Mouse (Mus musculus) forebrain, embryonic 15.5 days (tissue): ENCODE data around the gene Fam196b. TPM values are rescaled to one million over a fixed set of nuclear protein-coding genes. Genes with fewer than 3 reads are reported as not detected.

Experiments used
- ATAC-seq: fragments of 200-750 bp; cut with Nextera tagmentation; replicated peaks from 2 replicates; pipeline ENCODE4 v1.8.0; 2017; ENCODE audit warnings: mild to moderate bottlenecking, moderate TSS enrichment, moderate library complexity
- H3K27ac ChIP-seq: fragments of 300-500 bp; sonication (generic); replicated peaks from 2 replicates; pipeline ENCODE4 v1.5.1; 2015; ENCODE audit warnings: mild to moderate bottlenecking, inconsistent platforms
- H3K27me3 ChIP-seq: fragments of 300-500 bp; sonication (generic); 2 replicates; pipeline ENCODE4 v1.6.1; 2015; ENCODE audit warnings: inconsistent platforms
- H3K36me3 ChIP-seq: fragments of 300-500 bp; sonication (generic); 2 replicates; pipeline ENCODE4 v1.6.1; 2015; ENCODE audit warnings: mild to moderate bottlenecking, inconsistent platforms
- H3K4me1 ChIP-seq: fragments of 300-500 bp; sonication (generic); 2 replicates; pipeline ENCODE4 v1.6.1; 2015; ENCODE audit warnings: inconsistent platforms
- H3K4me2 ChIP-seq: fragments of 300-500 bp; sonication (generic); replicated peaks from 2 replicates; pipeline ENCODE4 v1.6.1; 2015; ENCODE audit warnings: mild to moderate bottlenecking, inconsistent platforms
- H3K4me3 ChIP-seq: fragments of 300-500 bp; sonication (generic); 2 replicates; pipeline ENCODE4 v1.5.1; 2015; ENCODE audit warnings: mild to moderate bottlenecking, inconsistent platforms
- H3K9ac ChIP-seq: fragments of 300-500 bp; sonication (generic); replicated peaks from 2 replicates; pipeline ENCODE4 v1.6.1; 2015; ENCODE audit warnings: mild to moderate bottlenecking, inconsistent platforms
- H3K9me3 ChIP-seq: fragments of 300-500 bp; sonication (generic); 2 replicates; pipeline ENCODE4 v1.6.1; 2016; ENCODE audit warnings: inconsistent platforms
- WGBS: fragments of 180-500 bp; shearing (Covaris S2); methylation state at CpG from one replicate; pipeline ENCODE4 v1.1.7; 2015; ENCODE audit warnings: mixed read lengths; 5-methylcytosine and 5-hydroxymethylcytosine counted together
- polyA plus RNA-seq: library from polyadenylated mRNA; unstranded; fragments of >200 nt; fragmentation: Nextera tagmentation; extraction: Ambion mirVana; gene quantifications from 2 replicates; pipeline ENCODE4 v1.2.1, GENCODE M21; 2015

The Fam196b gene
- polyA plus RNA-seq, 1 experiment from 2014 or later = 1.9 TPM

DNA sequence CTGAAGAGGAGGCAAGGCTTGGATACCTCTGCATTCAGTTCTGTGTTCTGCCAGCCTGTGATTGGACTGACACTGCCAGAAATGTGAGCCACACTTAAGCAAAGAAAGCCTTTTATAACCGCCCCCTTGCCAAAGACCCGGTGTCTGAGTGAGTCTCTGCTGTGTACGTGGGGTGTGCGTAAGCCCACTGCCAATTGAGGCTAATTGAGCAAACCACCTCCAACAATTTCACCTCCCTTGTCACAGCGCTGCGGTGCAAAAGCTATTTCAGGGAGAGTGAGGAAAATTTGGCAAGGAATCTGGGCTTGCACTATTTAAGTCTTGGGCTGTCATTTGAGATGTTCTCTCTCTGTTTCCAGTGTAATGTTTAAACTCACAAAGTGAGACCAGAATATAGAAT, 106.4 kb downstream of the Fam196b start:
- Histone ChIP-seq H3K4me3 (no peak overlapping the region), H3K27ac (no peak overlapping the region), H3K4me1 (peaks cover 14% of the 10 kb centered on the region), H3K27me3 (no peaks in the 10 kb centered on the region), H3K9me3 (no peaks in the 10 kb centered on the region), H3K4me2 (no peak overlapping the region), H3K36me3 (no peaks in the 10 kb centered on the region), H3K9ac (no peak overlapping the region)
- 0 out of 2 replicates have a peak, but pooled peaks have one; percentile 44 for ATAC-seq
- WGBS = 29% methylated on average over 6 of the region's 6 CpGs

- H3K9ac ChIP-seq = no peak overlapping the region
Observed at GRCm38 (mm10) chr11:34424546-34424945, 109.9 kb downstream of the Fam196b start.

DNA sequence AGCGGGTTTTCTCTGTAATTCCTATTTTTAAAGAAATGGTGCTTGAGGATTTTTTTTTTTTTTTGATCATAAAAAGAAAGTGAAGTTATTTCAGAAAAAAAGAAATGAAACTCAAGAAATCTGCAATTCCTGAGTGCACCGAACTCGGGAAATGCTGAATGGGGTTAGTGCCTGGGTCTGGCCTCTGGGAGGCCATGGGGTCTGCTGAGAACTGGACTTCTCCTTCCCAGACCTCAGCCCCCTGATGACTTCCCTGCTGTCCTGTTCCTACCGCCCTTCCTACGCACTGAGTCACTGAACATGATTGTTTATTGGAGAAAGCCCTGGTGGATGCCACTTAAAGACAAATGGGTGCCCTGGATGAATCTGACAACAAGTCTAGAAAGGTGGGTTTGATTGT, 112.6 kb downstream of the Fam196b start:
- Histone ChIP-seq H3K4me3 (no peak overlapping the region), H3K27ac (no peak overlapping the region), H3K9me3 (no peaks in the 10 kb centered on the region), H3K9ac (no peak overlapping the region), H3K36me3 (no peaks in the 10 kb centered on the region), H3K27me3 (no peaks in the 10 kb centered on the region), H3K4me1 (no peaks in the 10 kb centered on the region), H3K4me2 (no peak overlapping the region)
- 89% methylated on average over 5 of the region's 5 CpGs for WGBS
- no peak for ATAC-seq

More at GRCm38 (mm10) chr11:34424546-34424945, 109.9 kb downstream of the Fam196b start:
- no peaks in the 10 kb centered on the region for H3K36me3 ChIP-seq
- H3K27ac ChIP-seq = no peak overlapping the region
- no peaks in the 10 kb centered on the region for H3K27me3 ChIP-seq
- peaks cover 7% of the 10 kb centered on the region; the same call in 1 of the 2 replicates for H3K4me1 ChIP-seq
- no peak overlapping the region for H3K4me3 ChIP-seq
- no peak overlapping the region for H3K4me2 ChIP-seq
- 75% methylated on average over 1 of the region's 1 CpGs for WGBS
- no peaks in the 10 kb centered on the region for H3K9me3 ChIP-seq
- no peak for ATAC-seq

DNA sequence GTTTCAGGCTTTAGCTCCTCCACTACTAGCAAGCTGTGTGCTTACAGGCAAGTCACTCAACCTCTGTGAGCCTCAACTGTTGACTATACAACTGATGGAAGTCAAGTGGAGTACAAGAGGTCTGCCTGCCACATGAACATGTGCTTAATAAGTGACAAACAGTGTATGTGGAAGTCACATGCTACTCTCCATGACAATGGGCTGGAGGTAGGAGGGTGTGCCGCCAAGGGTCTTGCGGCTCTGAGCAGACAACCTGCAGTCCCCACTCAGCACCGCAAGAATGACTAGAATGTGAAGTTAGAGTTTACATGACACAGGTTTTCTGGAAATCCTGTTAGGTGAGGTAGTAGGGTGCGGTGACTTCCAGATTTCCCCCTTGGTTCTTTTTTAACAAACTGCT, 116.3 kb downstream of the Fam196b start:
- Histone ChIP-seq H3K4me2 (no peak overlapping the region), H3K4me1 (no peaks in the 10 kb centered on the region), H3K9ac (no peak overlapping the region), H3K36me3 (no peaks in the 10 kb centered on the region), H3K9me3 (no peaks in the 10 kb centered on the region), H3K4me3 (no peak overlapping the region), H3K27ac (no peak overlapping the region), H3K27me3 (no peaks in the 10 kb centered on the region)
- 78% methylated on average over 4 of the region's 4 CpGs for WGBS
- no peak for ATAC-seq

DNA sequence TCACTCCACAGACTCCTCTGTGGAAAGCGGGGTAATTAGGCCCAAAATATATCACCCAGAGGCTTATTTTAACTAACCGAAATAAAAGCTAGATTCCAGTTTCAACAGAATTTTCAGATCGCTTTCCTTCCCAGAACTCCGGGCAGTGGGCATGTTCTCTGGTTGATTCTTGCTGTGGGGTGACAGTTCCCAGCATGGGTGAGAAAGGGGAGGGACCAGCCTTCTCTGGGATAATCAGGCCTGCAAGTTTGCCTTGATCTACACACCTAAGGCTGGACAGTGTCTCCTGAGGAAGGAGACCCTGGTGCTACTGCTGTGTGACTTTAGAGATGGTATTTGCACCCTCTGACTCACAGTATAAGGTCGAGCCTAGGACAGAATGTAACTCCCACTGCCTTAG, 116.7 kb downstream of the Fam196b start:
- no peaks in the 10 kb centered on the region for H3K4me1 ChIP-seq
- WGBS = 78% methylated on average over 5 of the region's 5 CpGs
- no peak overlapping the region for H3K9ac ChIP-seq
- H3K9me3 ChIP-seq = no peaks in the 10 kb centered on the region
- no peaks in the 10 kb centered on the region for H3K27me3 ChIP-seq
- H3K4me3 ChIP-seq = no peak overlapping the region
- H3K4me2 ChIP-seq = no peak overlapping the region
- no peaks in the 10 kb centered on the region for H3K36me3 ChIP-seq
- H3K27ac ChIP-seq = no peak overlapping the region
- no peak for ATAC-seq

- no peak overlapping the region for H3K4me3 ChIP-seq
- no peaks in the 10 kb centered on the region for H3K36me3 ChIP-seq
- no peak overlapping the region for H3K4me2 ChIP-seq
- no peaks in the 10 kb centered on the region for H3K9me3 ChIP-seq
- H3K27me3 ChIP-seq = no peaks in the 10 kb centered on the region
- H3K9ac ChIP-seq = no peak overlapping the region
- no peaks in the 10 kb centered on the region for H3K4me1 ChIP-seq
- WGBS = 93% methylated on average over 2 of the region's 2 CpGs
- H3K27ac ChIP-seq = no peak overlapping the region
- ATAC-seq = no peak
Observed at GRCm38 (mm10) chr11:34431978-34432377, 117.4 kb downstream of the Fam196b start.

DNA sequence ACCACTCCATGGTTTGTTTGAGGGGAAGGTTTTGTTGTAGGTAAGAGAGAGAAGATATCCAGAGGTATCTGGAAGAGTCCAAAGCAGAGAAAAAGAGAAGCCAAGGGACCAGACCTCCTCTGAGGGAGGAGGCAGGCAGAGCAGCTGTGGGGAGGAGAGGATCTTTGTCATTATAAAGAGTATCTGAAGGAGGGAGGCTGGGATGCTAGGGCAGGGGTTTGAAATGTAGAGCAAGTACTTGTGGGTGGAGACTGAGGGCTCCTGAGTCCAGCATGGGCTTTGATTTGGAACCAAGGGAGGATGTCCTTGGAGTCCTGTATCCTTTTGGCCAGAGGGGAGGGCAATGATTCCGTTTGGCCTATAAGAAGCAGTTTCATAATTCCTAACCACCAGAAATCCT, 122.8 kb downstream of the Fam196b start:
- Histone ChIP-seq H3K9me3 (no peaks in the 10 kb centered on the region), H3K27me3 (no peaks in the 10 kb centered on the region), H3K4me3 (no peak overlapping the region), H3K4me1 (no peaks in the 10 kb centered on the region), H3K4me2 (no peak overlapping the region), H3K27ac (no peak overlapping the region), H3K36me3 (no peaks in the 10 kb centered on the region), H3K9ac (no peak overlapping the region)
- WGBS = 76% methylated on average over 1 of the region's 1 CpGs
- ATAC-seq = no peak

GRCm38 (mm10) chr11:34438429-34438828, 123.8 kb downstream of the Fam196b start:
- H3K4me3 ChIP-seq = no peak overlapping the region
- no peak overlapping the region for H3K9ac ChIP-seq
- H3K36me3 ChIP-seq = no peaks in the 10 kb centered on the region
- H3K27ac ChIP-seq = no peak overlapping the region
- no peaks in the 10 kb centered on the region for H3K4me1 ChIP-seq
- 60% methylated on average over 2 of the region's 2 CpGs for WGBS
- no peak overlapping the region for H3K4me2 ChIP-seq
- H3K9me3 ChIP-seq = no peaks in the 10 kb centered on the region
- no peaks in the 10 kb centered on the region for H3K27me3 ChIP-seq
- no peak for ATAC-seq

DNA sequence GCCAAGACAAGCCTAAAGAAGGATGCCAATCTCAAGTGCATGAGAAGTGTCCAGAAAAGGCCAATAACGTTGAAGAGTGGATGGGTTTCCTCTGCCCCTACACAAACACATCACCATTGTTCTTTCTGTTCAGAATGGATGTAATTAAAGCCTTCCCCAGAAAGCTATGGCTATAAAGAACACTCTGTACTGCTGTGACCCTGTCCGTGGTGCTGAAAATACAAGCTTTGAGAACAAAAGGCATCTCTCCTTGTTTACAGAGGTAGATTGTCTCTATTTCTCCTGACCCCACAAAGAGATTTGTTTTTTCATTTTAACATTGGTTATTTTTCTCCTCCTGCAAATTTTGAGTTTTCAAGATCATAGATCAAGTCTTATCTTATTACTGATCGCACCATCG, 133.3 kb downstream of the Fam196b start:
- ATAC-seq = no peak
- WGBS = 45% methylated on average over 4 of the region's 4 CpGs
- Histone ChIP-seq H3K36me3 (no peaks in the 10 kb centered on the region), H3K4me2 (no peak overlapping the region), H3K9ac (no peak overlapping the region), H3K27me3 (no peaks in the 10 kb centered on the region), H3K27ac (no peak overlapping the region), H3K4me1 (no peaks in the 10 kb centered on the region), H3K9me3 (no peaks in the 10 kb centered on the region), H3K4me3 (no peak overlapping the region)

GRCm38 (mm10) chr11:34449944-34450343, 135.3 kb downstream of the Fam196b start:
- H3K27me3 ChIP-seq = no peaks in the 10 kb centered on the region
- no peak overlapping the region for H3K4me3 ChIP-seq
- H3K36me3 ChIP-seq = no peaks in the 10 kb centered on the region
- no peak for ATAC-seq
- H3K27ac ChIP-seq = no peak overlapping the region
- H3K4me2 ChIP-seq = no peak overlapping the region
- no peaks in the 10 kb centered on the region for H3K9me3 ChIP-seq
- no peaks in the 10 kb centered on the region for H3K4me1 ChIP-seq
- WGBS = 83% methylated on average over 4 of the region's 4 CpGs
- no peak overlapping the region for H3K9ac ChIP-seq

- Histone ChIP-seq H3K27ac (no peak overlapping the region), H3K9me3 (no peaks in the 10 kb centered on the region), H3K27me3 (no peaks in the 10 kb centered on the region), H3K4me1 (no peaks in the 10 kb centered on the region), H3K4me2 (no peak overlapping the region), H3K4me3 (no peak overlapping the region), H3K36me3 (no peaks in the 10 kb centered on the region), H3K9ac (no peak overlapping the region)
- 48% methylated on average over 1 of the region's 1 CpGs for WGBS
- ATAC-seq = no peak
Observed at GRCm38 (mm10) chr11:34467056-34467455, 152.4 kb downstream of the Fam196b start.

DNA sequence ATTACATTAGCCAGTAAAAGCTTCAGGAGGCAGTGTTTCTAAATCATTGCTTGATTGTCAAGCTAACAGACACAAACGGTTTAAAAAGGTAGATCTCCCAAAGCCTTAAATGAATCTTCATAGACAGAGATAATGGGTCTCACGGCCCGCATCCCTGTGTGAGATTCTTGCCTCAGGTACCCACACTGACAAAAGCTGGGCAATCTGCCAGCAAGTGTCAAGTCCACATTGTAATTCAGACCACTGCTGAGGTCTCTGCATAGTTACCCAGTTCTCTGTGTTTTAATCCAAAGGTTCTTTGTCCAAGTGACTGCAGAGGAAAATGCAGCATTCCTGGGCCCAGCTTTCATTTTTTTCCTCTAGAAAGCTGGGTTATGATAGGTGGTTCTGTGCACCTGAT, 153.9 kb downstream of the Fam196b start:
- Histone ChIP-seq H3K27ac (no peak overlapping the region), H3K9ac (no peak overlapping the region), H3K4me1 (no peaks in the 10 kb centered on the region), H3K36me3 (no peaks in the 10 kb centered on the region), H3K4me2 (no peak overlapping the region), H3K4me3 (no peak overlapping the region), H3K9me3 (no peaks in the 10 kb centered on the region), H3K27me3 (no peaks in the 10 kb centered on the region)
- ATAC-seq = no peak
- 32% methylated on average over 3 of the region's 3 CpGs for WGBS

DNA sequence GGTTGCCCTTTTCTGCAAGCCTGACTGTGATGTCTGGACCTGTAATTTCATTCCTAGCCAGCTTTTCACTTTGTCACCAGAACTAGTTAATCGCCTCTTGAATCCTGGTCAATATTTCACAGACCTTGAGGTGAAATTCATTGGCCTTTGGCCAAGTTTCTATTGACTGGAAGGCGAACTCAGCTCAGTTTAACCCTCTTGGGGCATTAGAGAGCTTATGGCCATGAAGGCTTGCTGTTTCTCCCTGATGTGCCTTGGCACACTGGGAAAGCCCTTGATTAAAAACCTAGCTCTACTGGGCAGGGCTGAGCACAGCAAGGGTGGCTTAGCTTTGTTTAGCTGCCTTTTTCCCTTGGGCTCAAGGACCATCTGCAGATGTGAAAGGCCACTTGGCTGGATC, 155.2 kb downstream of the Fam196b start:
- ATAC-seq = no peak
- WGBS = 61% methylated on average over 2 of the region's 2 CpGs
- H3K4me2 ChIP-seq = no peak overlapping the region

More for the DNA sequence above, 155.2 kb downstream of the Fam196b start:
- H3K27ac ChIP-seq = no peak overlapping the region
- H3K4me3 ChIP-seq = no peak overlapping the region
- H3K9me3 ChIP-seq = no peaks in the 10 kb centered on the region
- no peaks in the 10 kb centered on the region for H3K27me3 ChIP-seq
- H3K9ac ChIP-seq = no peak overlapping the region
- 0 out of 2 replicates have a peak, but pooled peaks cover under 1% of the 10 kb centered on the region for H3K4me1 ChIP-seq
- H3K36me3 ChIP-seq = no peaks in the 10 kb centered on the region
